Mouse (Mus musculus) limb, embryonic 11.5 days (tissue): ENCODE measurements around the gene Grin2a. TPM values are rescaled to one million over a fixed set of nuclear protein-coding genes. Genes with fewer than 3 reads are reported as not detected.

Source experiments
- ATAC-seq: fragments of 200-750 bp; cut with Nextera tagmentation; 2 replicates; pipeline ENCODE4 v1.8.0; 2017; ENCODE audit warnings: low read depth; ENCODE audit not compliant: insufficient number of reproducible peaks, low FRiP score, low TSS enrichment
- DNase-seq: peaks from one replicate; pipeline ENCODE4 v3.0.0-alpha.2; 2015; ENCODE audit warnings: low spot score
- H3K27ac ChIP-seq: fragments of 300-500 bp; sonication (generic); replicated peaks from 2 replicates; pipeline ENCODE4 v1.5.1; 2014; ENCODE audit warnings: low read depth, mild to moderate bottlenecking, low read length
- H3K27me3 ChIP-seq: fragments of 300-500 bp; sonication (generic); 2 replicates; pipeline ENCODE4 v1.6.1; 2014; ENCODE audit warnings: mild to moderate bottlenecking, low read length, mixed read lengths; ENCODE audit not compliant: control insufficient read depth, insufficient read depth
- H3K36me3 ChIP-seq: fragments of 300-500 bp; sonication (generic); 2 replicates; pipeline ENCODE4 v1.6.1; 2014; ENCODE audit warnings: mild to moderate bottlenecking, low read length, moderate library complexity, mixed read lengths; ENCODE audit not compliant: control insufficient read depth, insufficient read depth
- H3K4me1 ChIP-seq: fragments of 300-500 bp; sonication (generic); 2 replicates; pipeline ENCODE4 v1.6.1; 2014; ENCODE audit warnings: low read length, mixed read lengths; ENCODE audit not compliant: control insufficient read depth, insufficient read depth
- H3K4me2 ChIP-seq: fragments of 300-500 bp; sonication (generic); 2 replicates; pipeline ENCODE4 v1.6.1; 2014; ENCODE audit warnings: low read depth, mild to moderate bottlenecking, moderate library complexity; ENCODE audit not compliant: severe bottlenecking
- H3K4me3 ChIP-seq: fragments of 300-500 bp; sonication (generic); 2 replicates; pipeline ENCODE4 v1.5.1; 2014; ENCODE audit warnings: low read depth, low read length
- H3K9ac ChIP-seq: fragments of 300-500 bp; sonication (generic); 2 replicates; pipeline ENCODE4 v1.6.1; 2014; ENCODE audit warnings: mild to moderate bottlenecking, low read length
- H3K9me3 ChIP-seq: fragments of 300-500 bp; sonication (generic); 2 replicates; pipeline ENCODE4 v1.6.1; 2016; ENCODE audit warnings: low read length; ENCODE audit not compliant: control insufficient read depth
- WGBS: fragments of 180-500 bp; shearing (Covaris S2); extraction: QIAGEN DNeasy Blood & Tissue Kit; methylation state at CpG from one replicate; pipeline ENCODE4 v1.1.7; 2014; 5-methylcytosine and 5-hydroxymethylcytosine counted together
- polyA plus RNA-seq: library from polyadenylated mRNA; unstranded; fragments of >200 nt; fragmentation: Nextera tagmentation; extraction: Ambion mirVana; gene quantifications from 2 replicates; pipeline ENCODE4 v1.2.1, GENCODE M21; 2014

Gene Grin2a
- polyA plus RNA-seq, 1 experiment from 2014 or later, result 0.16 TPM

DNA sequence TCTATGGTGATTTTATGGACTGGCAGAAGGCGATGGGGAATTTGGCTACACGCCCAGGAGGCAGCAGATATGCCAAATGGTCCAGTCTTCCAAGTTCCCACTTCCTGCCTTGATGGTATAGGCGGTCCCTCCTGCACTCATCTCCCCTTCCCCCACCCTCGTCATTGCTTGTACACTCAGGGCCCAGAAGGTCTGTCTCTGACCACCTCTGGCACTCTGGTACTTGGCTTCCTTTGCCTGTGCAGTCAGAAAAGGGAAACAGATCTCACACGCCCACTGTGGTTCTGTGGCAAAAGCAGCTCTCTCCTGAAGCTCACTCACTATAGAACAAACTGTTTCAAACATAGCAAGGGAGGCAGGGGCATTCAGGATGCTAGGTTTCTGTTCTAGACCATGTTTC, 227.0 kb downstream of the Grin2a start:
- WGBS, result 76% methylated on average over 5 of the region's 5 CpGs
- Histone ChIP-seq H3K4me2 (no peak overlapping the region), H3K4me3 (no peak overlapping the region), H3K27ac (no peak overlapping the region), H3K9ac (no peak overlapping the region), H3K27me3 (no peaks in the 10 kb centered on the region), H3K9me3 (no peaks in the 10 kb centered on the region), H3K36me3 (no peaks in the 10 kb centered on the region), H3K4me1 (no peaks in the 10 kb centered on the region)
- ATAC-seq, result no peak
- no peak for DNase-seq

GRCm38 (mm10) chr16:9767946-9768345, 227.4 kb downstream of the Grin2a start:
- H3K4me1 ChIP-seq, result no peaks in the 10 kb centered on the region
- no peak overlapping the region for H3K27ac ChIP-seq
- no peaks in the 10 kb centered on the region for H3K36me3 ChIP-seq
- 92% methylated on average over 3 of the region's 3 CpGs for WGBS
- no peak for ATAC-seq
- H3K4me2 ChIP-seq, result no peak overlapping the region
- H3K9me3 ChIP-seq, result no peaks in the 10 kb centered on the region
- H3K4me3 ChIP-seq, result no peak overlapping the region
- DNase-seq, result no peak
- H3K9ac ChIP-seq, result no peak overlapping the region
- H3K27me3 ChIP-seq, result no peaks in the 10 kb centered on the region

DNA sequence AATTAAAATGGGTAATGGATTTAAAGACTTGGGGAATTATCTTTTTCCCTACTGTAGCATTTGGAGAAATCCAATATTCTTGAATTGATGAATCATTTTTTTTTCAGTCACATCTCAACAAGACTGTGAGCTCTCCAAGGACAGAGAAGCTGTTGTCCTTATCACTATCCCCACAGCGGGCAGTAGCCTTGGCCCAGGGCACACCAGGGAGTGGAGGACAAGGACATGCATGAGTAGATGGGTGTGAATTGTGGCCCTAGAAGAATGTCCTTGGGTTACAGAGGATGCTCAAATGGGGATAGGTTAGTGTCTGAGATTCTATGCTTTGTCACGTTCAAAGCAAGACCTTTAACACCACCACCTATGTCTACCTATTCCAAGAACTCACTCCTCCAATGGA, 231.3 kb downstream of the Grin2a start:
- H3K4me1 ChIP-seq, result no peaks in the 10 kb centered on the region
- H3K27ac ChIP-seq, result no peak overlapping the region
- H3K4me3 ChIP-seq, result no peak overlapping the region
- ATAC-seq (no peak), DNase-seq (no peak)
- H3K9ac ChIP-seq, result no peak overlapping the region
- H3K9me3 ChIP-seq, result no peaks in the 10 kb centered on the region
- H3K27me3 ChIP-seq, result no peaks in the 10 kb centered on the region
- H3K36me3 ChIP-seq, result no peaks in the 10 kb centered on the region
- no peak overlapping the region for H3K4me2 ChIP-seq
- 82% methylated on average over 2 of the region's 2 CpGs for WGBS

DNA sequence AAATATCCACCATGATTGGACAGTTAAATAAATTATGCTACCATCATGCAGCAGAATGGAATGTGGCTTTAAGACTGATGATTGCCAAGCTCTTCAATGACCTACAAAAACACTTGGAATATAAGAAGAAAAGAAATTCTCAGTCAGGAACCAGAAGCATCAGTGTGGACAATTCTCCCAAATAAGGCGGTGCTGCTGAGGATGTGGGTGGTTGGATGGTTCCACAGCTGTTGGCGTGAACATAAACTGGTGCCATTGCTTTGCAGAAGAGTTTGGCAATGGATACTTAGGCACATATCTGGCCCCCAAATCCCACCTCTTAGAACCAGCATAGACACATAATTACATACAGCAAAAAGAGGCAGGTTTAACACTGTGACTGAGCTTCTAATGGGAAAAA, 235.0 kb downstream of the Grin2a start:
- Histone ChIP-seq H3K27me3 (no peaks in the 10 kb centered on the region), H3K9ac (no peak overlapping the region), H3K4me3 (no peak overlapping the region), H3K4me2 (no peak overlapping the region), H3K4me1 (no peaks in the 10 kb centered on the region), H3K9me3 (no peaks in the 10 kb centered on the region), H3K27ac (no peak overlapping the region), H3K36me3 (no peaks in the 10 kb centered on the region)
- WGBS, result 93% methylated on average over 2 of the region's 2 CpGs
- no peak for ATAC-seq
- no peak for DNase-seq

DNA sequence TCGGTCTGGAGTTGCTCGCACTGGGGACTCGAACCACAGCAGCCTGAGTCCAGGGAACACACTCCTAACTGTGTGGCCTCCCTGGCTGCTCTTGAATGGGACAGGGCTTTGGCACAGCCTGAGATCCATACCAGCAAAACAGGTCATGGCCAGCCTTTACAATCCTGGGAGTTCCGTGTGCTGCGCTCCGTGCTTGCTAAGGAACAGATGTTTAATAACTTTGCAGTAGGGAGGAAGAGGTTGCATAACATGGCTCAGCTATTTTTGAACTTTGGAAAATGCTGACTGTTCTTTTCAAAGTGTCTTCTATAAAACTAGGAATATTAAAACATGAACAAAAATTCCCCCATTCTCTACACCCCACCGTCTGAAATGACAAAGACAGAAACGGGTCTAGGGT, 238.5 kb downstream of the Grin2a start:
- 89% methylated on average over 8 of the region's 8 CpGs for WGBS
- DNase-seq, result no peak

GRCm38 (mm10) chr16:9754061-9754460, 241.3 kb downstream of the Grin2a start:
- no peak overlapping the region for H3K4me2 ChIP-seq
- 88% methylated on average over 5 of the region's 5 CpGs for WGBS
- H3K4me1 ChIP-seq, result no peaks in the 10 kb centered on the region
- H3K9ac ChIP-seq, result no peak overlapping the region
- H3K4me3 ChIP-seq, result no peak overlapping the region
- no peak for DNase-seq
- no peaks in the 10 kb centered on the region; the same call in 1 of the 2 replicates for H3K9me3 ChIP-seq
- H3K36me3 ChIP-seq, result no peaks in the 10 kb centered on the region
- H3K27ac ChIP-seq, result no peak overlapping the region
- ATAC-seq, result no peak
- no peaks in the 10 kb centered on the region for H3K27me3 ChIP-seq

More for the DNA sequence above, 238.5 kb downstream of the Grin2a start:
- Histone ChIP-seq H3K9me3 (no peaks in the 10 kb centered on the region; the same call in 1 of the 2 replicates), H3K36me3 (no peaks in the 10 kb centered on the region), H3K4me2 (no peak overlapping the region), H3K4me1 (no peaks in the 10 kb centered on the region), H3K4me3 (no peak overlapping the region), H3K9ac (no peak overlapping the region), H3K27ac (no peak overlapping the region), H3K27me3 (no peaks in the 10 kb centered on the region)
- no peak for ATAC-seq

GRCm38 (mm10) chr16:9753045-9753444, 242.3 kb downstream of the Grin2a start:
- no peak for ATAC-seq
- Histone ChIP-seq H3K4me1 (no peaks in the 10 kb centered on the region), H3K27me3 (no peaks in the 10 kb centered on the region), H3K27ac (no peak overlapping the region), H3K36me3 (no peaks in the 10 kb centered on the region), H3K9me3 (no peaks in the 10 kb centered on the region; the same call in 1 of the 2 replicates), H3K9ac (no peak overlapping the region), H3K4me3 (no peak overlapping the region), H3K4me2 (no peak overlapping the region)
- no peak for DNase-seq
- 95% methylated on average over 9 of the region's 9 CpGs for WGBS

DNA sequence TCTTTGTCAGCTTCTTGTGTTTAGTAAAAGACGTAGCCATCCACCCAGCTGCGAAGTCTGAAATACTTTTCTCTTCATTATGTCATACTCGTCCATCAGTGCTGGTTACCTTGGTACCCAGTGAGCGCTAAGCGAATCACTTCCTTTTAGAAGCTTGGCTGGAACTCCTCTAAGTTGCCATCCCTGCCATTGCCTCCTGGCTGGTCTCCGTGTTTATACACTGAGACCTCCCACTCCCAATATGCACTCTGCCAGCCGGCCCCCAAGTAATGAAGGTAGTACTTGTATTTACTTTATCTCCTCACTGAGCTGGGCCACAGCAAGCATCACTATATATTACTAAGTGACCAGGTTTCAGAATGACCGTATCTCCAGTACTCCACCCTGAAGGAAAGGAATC, 242.8 kb downstream of the Grin2a start:
- Histone ChIP-seq H3K27ac (no peak overlapping the region), H3K9me3 (no peaks in the 10 kb centered on the region; the same call in 1 of the 2 replicates), H3K27me3 (no peaks in the 10 kb centered on the region), H3K4me1 (no peaks in the 10 kb centered on the region), H3K36me3 (no peaks in the 10 kb centered on the region), H3K4me2 (no peak overlapping the region), H3K9ac (no peak overlapping the region), H3K4me3 (no peak overlapping the region)
- WGBS, result 90% methylated on average over 8 of the region's 8 CpGs
- no peak for ATAC-seq
- no peak for DNase-seq

- Histone ChIP-seq H3K36me3 (no peaks in the 10 kb centered on the region), H3K9me3 (no peaks in the 10 kb centered on the region; the same call in 1 of the 2 replicates), H3K9ac (no peak overlapping the region), H3K4me3 (no peak overlapping the region), H3K4me1 (no peaks in the 10 kb centered on the region), H3K4me2 (no peak overlapping the region), H3K27ac (no peak overlapping the region), H3K27me3 (no peaks in the 10 kb centered on the region)
- ATAC-seq, result no peak
- 73% methylated on average over 11 of the region's 11 CpGs for WGBS
- no peak for DNase-seq
Observed at GRCm38 (mm10) chr16:9751045-9751569, 244.3 kb downstream of the Grin2a start.
